Mouse (Mus musculus) heart, postnatal 0 days (tissue): Measurements from ENCODE around the gene Prmt1. TPM values are rescaled to one million over a fixed set of nuclear protein-coding genes. Genes with fewer than 3 reads are reported as not detected.

Experiments
- ATAC-seq: fragments of 200-750 bp; cut with Nextera tagmentation; 2 replicates; pipeline ENCODE4 v1.8.0; 2017; ENCODE audit warnings: low read depth, moderate number of reproducible peaks, moderate library complexity; ENCODE audit not compliant: insufficient read depth
- DNase-seq: peaks from one replicate; pipeline ENCODE4 v3.0.0-alpha.2; 2016; ENCODE audit warnings: low spot score
- H3K27ac ChIP-seq: fragments of 300-500 bp; sonication (generic); 2 replicates; pipeline ENCODE4 v1.5.1; 2014; ENCODE audit warnings: low read depth, mild to moderate bottlenecking
- H3K27me3 ChIP-seq: fragments of 300-500 bp; sonication (generic); 2 replicates; pipeline ENCODE4 v1.6.1; 2014; ENCODE audit warnings: low read length, mixed read lengths; ENCODE audit not compliant: control insufficient read depth, insufficient read depth
- H3K36me3 ChIP-seq: fragments of 300-500 bp; sonication (generic); replicated peaks from 2 replicates; pipeline ENCODE4 v1.6.1; 2014; ENCODE audit warnings: low read length, mixed read lengths; ENCODE audit not compliant: control insufficient read depth, insufficient read depth
- H3K4me1 ChIP-seq: fragments of 300-500 bp; sonication (generic); 2 replicates; pipeline ENCODE4 v1.6.1; 2014; ENCODE audit warnings: antibody characterized with exemption; ENCODE audit not compliant: control insufficient read depth, insufficient read depth
- H3K4me2 ChIP-seq: fragments of 300-500 bp; sonication (generic); 2 replicates; pipeline ENCODE4 v1.6.1; 2014; ENCODE audit warnings: low read depth, mild to moderate bottlenecking, low read length, moderate library complexity
- H3K4me3 ChIP-seq: fragments of 300-500 bp; sonication (generic); 2 replicates; pipeline ENCODE4 v1.5.1; 2014; ENCODE audit warnings: low read depth, low read length
- H3K9ac ChIP-seq: fragments of 300-500 bp; sonication (generic); replicated peaks from 2 replicates; pipeline ENCODE4 v1.6.1; 2014; ENCODE audit warnings: low read depth, low read length, mixed read lengths
- H3K9me3 ChIP-seq: fragments of 300-500 bp; sonication (generic); replicated peaks from 2 replicates; pipeline ENCODE4 v1.6.1; 2016; ENCODE audit warnings: low read length; ENCODE audit not compliant: control insufficient read depth
- CTCF ChIP-seq: IDR thresholded peaks from 2 replicates; pipeline ENCODE4 v1.5.1; 2016; ENCODE audit warnings: antibody characterized with exemption, control low read depth, low read depth
- EP300 ChIP-seq: IDR thresholded peaks from 2 replicates; pipeline ENCODE4 v1.6.1; 2016; ENCODE audit warnings: antibody characterized with exemption, low read depth
- WGBS: fragments of 180-500 bp; shearing (Covaris S2); extraction: QIAGEN DNeasy Blood & Tissue Kit; methylation state at CpG from one replicate; pipeline ENCODE4 v1.1.7; 2014; 5-methylcytosine and 5-hydroxymethylcytosine counted together
- polyA plus RNA-seq: library from polyadenylated mRNA; unstranded; fragments of >200 nt; fragmentation: Nextera tagmentation; extraction: Ambion mirVana; gene quantifications from 2 replicates; pipeline ENCODE4 v1.2.1, GENCODE M21; 2015
- total RNA-seq: library from RNA; depleted of rRNA; stranded (reverse); fragments of >200 nt; gene quantifications from 2 replicates; pipeline ENCODE4 v1.2.3, GENCODE M21; 2014; ENCODE audit warnings: low replicate concordance

Prmt1 gene
- total and polyA plus RNA-seq, 2 experiments from 2014 or later = 173 to 300 TPM

DNA sequence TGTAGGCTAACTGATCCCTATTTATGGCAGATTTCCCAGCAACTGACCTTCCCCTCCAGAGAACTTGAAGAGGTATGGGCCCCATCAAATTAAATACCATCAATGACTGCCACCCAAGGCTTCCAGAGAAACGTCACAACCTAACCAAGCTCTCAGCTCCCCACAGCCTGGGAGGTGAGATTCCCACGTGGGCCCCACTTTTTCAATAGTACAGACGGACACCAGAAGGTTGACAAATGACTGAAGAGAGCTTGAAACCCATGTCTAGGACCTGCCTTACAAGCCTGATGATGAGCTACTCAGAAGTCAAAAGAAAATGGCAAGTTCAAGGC, 1.6 kb downstream of the Prmt1 start:
- no peak overlapping the region; the same call in 1 of the 2 replicates for H3K9ac ChIP-seq
- DNase-seq (no peak), ATAC-seq (no peak)
- no peaks in the 10 kb centered on the region for H3K27me3 ChIP-seq
- peaks cover 18% of the 10 kb centered on the region; the same call in 1 of the 2 replicates for H3K4me1 ChIP-seq
- peaks cover 26% of the 10 kb centered on the region for H3K36me3 ChIP-seq
- WGBS = 39% methylated on average over 3 of the region's 3 CpGs
- H3K27ac ChIP-seq = peak overlapping the region; percentile 96
- TF ChIP-seq EP300 = no peak
- no peak for TF ChIP-seq CTCF
- H3K9me3 ChIP-seq = no peaks in the 10 kb centered on the region
- H3K4me2 ChIP-seq = peak overlapping the region; percentile 96
- no peak overlapping the region for H3K4me3 ChIP-seq

DNA sequence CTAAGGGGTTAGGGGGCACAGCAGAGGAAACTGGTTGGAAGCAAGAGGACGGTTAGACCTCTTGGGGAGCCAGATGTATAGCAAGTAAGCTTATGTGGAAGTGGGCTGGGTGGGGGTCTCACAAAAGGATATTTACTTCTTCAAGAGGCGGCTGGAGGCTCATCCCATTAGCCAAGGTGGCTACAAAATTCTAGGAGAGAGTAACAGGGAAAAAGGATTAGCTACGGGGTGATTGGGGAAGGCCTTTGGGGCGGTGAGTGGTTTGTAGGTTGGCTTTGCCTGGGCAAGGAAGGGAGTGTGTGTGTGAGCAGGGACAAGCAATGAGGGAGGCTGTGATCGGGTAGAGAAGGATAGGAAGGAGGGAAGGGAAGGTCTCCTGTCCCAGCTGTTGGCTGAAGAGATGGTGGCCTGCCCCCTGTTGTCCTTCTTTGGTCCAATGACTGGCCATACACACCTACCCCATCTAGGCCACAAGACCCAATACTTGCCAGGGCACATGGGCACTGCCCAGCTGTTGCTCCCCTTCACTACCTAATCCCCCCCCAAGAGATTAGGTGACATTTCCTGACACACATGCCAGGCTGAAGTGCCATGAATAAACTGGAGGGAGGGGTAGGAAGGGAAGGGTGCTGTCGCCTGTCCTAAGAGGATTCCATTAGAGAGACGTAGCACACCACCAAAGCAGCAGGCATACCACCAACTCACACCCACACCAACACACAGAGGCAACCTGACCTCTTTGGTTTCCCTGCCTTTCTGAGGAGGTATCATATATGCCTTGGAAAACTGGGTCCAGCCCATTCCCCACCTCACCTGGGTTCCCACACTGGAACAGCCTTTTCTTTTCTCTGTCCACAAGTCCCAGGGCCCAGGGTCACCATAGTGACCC, 2.2 kb downstream of the Prmt1 start:
- Histone ChIP-seq H3K9ac (no peak overlapping the region), H3K4me2 (no peak overlapping the region), H3K4me3 (no peak overlapping the region), H3K27me3 (no peaks in the 10 kb centered on the region), H3K36me3 (peaks cover 32% of the 10 kb centered on the region), H3K9me3 (no peaks in the 10 kb centered on the region), H3K4me1 (peaks cover 18% of the 10 kb centered on the region; the same call in 1 of the 2 replicates), H3K27ac (0 out of 2 replicates have a peak overlapping the region, but pooled peaks have one; percentile 96)
- DNase-seq (no peak), ATAC-seq (no peak)
- TF ChIP-seq CTCF = 0 out of 2 replicates have a peak, but pooled peaks have one; percentile 5
- TF ChIP-seq EP300 = no peak
- 58% methylated on average over 7 of the region's 7 CpGs for WGBS

DNA sequence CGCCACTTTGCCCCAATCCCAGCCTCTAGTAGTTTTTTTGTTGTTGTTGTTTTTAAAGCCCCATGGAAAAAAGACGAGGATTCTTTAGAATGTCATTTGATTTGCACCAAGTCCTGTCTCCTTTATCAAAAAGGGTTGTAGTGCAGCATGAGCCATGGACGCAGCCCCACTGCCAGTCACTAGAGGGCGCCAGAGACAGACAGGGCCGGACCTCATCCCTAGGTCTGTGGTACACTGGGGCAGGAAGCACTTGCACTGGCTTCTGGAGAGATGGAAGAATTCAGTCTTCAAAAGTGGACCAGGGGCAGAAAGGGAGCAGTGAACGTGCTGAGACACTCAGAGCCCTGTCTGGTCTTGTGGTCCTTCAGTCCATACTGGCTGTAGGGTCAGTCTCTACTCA, 3.3 kb downstream of the Prmt1 start:
- no peaks in the 10 kb centered on the region for H3K27me3 ChIP-seq
- WGBS = 29% methylated on average over 6 of the region's 6 CpGs
- no peak overlapping the region for H3K27ac ChIP-seq
- no peak overlapping the region for H3K4me3 ChIP-seq
- H3K9me3 ChIP-seq = no peaks in the 10 kb centered on the region
- peak; percentile 71 for DNase-seq
- no peak overlapping the region for H3K9ac ChIP-seq
- ATAC-seq = no peak
- H3K4me1 ChIP-seq = peaks cover 16% of the 10 kb centered on the region; the same call in 1 of the 2 replicates
- H3K36me3 ChIP-seq = peaks cover 43% of the 10 kb centered on the region
- TF ChIP-seq CTCF = peak; percentile 94
- no peak for TF ChIP-seq EP300
- H3K4me2 ChIP-seq = no peak overlapping the region

DNA sequence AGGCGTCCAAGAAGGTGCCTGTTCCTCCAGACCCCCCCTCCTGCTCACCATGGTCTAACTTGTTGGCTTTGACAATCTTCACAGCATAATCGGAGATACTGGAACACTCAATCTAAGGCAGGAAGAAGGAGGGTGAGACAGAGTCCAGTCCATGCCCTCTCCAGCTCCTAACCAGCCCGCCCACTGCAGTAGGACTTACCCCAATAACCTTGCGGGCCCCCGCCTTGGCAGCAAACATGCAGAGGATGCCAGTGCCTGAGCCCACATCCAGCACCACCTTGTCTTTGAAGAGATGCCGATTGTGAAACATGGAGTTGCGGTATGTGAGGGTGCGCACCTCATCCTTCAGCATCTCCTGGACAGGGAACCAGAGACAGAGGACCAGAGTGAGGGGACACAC, 4.8 kb downstream of the Prmt1 start:
- Histone ChIP-seq H3K4me3 (no peak overlapping the region), H3K27ac (no peak overlapping the region), H3K9ac (no peak overlapping the region), H3K36me3 (peaks cover 58% of the 10 kb centered on the region), H3K9me3 (no peaks in the 10 kb centered on the region), H3K4me2 (no peak overlapping the region), H3K27me3 (no peaks in the 10 kb centered on the region), H3K4me1 (0 out of 2 replicates have a peak, but pooled peaks cover 12% of the 10 kb centered on the region)
- TF ChIP-seq CTCF (no peak), EP300 (no peak)
- DNase-seq (no peak), ATAC-seq (no peak)
- 95% methylated on average over 8 of the region's 8 CpGs for WGBS

DNA sequence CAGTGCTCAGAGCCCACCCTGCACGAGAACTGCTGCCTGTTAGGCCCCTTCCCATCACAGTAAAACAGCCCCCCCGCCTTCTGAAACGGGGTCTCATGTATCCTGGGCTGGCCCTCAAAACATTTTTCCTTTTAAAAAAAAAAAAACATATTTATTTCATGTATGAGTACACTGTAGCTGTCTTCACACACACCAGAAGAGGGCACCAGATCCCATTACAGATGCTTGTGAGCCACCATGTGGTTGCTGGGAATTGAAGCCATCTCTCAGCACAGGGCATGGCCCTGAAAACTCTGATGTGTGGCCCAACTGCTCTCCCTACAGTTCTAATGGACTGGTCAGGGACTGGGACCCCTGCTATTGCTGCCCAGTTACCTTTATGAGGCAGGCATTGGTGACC, 8.1 kb downstream of the Prmt1 start:
- WGBS = 90% methylated on average over 3 of the region's 3 CpGs
- ATAC-seq = no peak
- H3K36me3 ChIP-seq = peaks cover 67% of the 10 kb centered on the region

DNA sequence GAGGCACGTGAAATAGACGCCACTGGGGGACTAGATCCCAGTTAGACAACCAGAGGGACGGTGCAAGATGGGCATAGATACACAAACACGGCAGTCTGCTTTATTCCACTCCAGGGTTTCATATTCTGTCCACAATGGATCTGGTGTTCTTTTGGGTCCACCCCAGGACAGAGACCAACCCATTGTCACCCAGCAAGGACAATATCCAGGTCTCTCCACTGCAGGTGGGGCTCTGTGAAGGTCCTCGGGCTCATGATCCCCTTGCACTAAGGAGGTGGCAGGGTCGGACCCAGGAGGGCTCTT, 11.3 kb downstream of the Prmt1 start:
- Histone ChIP-seq H3K4me2 (no peak overlapping the region), H3K9ac (no peak overlapping the region), H3K27me3 (0 out of 2 replicates have a peak, but pooled peaks cover 3% of the 10 kb centered on the region), H3K4me1 (no peaks in the 10 kb centered on the region), H3K36me3 (peaks cover 44% of the 10 kb centered on the region), H3K27ac (no peak overlapping the region), H3K9me3 (no peaks in the 10 kb centered on the region), H3K4me3 (no peak overlapping the region)
- ATAC-seq (no peak), DNase-seq (no peak)
- TF ChIP-seq EP300 (no peak), CTCF (no peak)
- 23% methylated on average over 6 of the region's 6 CpGs for WGBS

More for the DNA sequence above, 8.1 kb downstream of the Prmt1 start:
- DNase-seq = no peak
- no peak overlapping the region for H3K9ac ChIP-seq
- H3K9me3 ChIP-seq = no peaks in the 10 kb centered on the region
- no peak for TF ChIP-seq EP300
- TF ChIP-seq CTCF = no peak
- no peaks in the 10 kb centered on the region for H3K27me3 ChIP-seq
- no peak overlapping the region for H3K4me3 ChIP-seq
- H3K4me2 ChIP-seq = no peak overlapping the region
- no peak overlapping the region for H3K27ac ChIP-seq
- no peaks in the 10 kb centered on the region for H3K4me1 ChIP-seq
